Mouse (Mus musculus) lung, adult 2 months (tissue): ENCODE data around the gene Abl2. TPM values are rescaled to one million over a fixed set of nuclear protein-coding genes. Genes with fewer than 3 reads are reported as not detected.

Source experiments
- DNase-seq: peaks from one replicate; pipeline ENCODE4 v3.0.0; 2022
- H3K4me1 ChIP-seq: fragments of 200-500 bp; 2 replicates; pipeline ENCODE4 v1.6.1; 2011; ENCODE audit warnings: low read length; ENCODE audit not compliant: control insufficient read depth, insufficient read depth
- H3K4me3 ChIP-seq: fragments of 200-500 bp; replicated peaks from 2 replicates; pipeline ENCODE3; 2011; ENCODE audit warnings: low read depth, mild to moderate bottlenecking, control low read depth, low read length; ENCODE audit errors: extremely low read depth
- CTCF ChIP-seq: fragments of 200-500 bp; IDR thresholded peaks from 2 replicates; pipeline ENCODE4 v1.5.1; 2011; ENCODE audit warnings: mild to moderate bottlenecking, low read length, control low read depth; ENCODE audit not compliant: insufficient read depth
- POLR2A ChIP-seq: fragments of 200-500 bp; IDR thresholded peaks from 2 replicates; pipeline ENCODE4 v1.6.1; 2011; ENCODE audit warnings: low read depth, mild to moderate bottlenecking, control low read depth, low read length, borderline replicate concordance; ENCODE audit errors: extremely low read depth
- WGBS: fragments of 180-500 bp; shearing (Covaris S2); methylation state at CpG from one replicate; pipeline ENCODE4 v1.1.7; 2018; 5-methylcytosine and 5-hydroxymethylcytosine counted together
- polyA plus RNA-seq: library from polyadenylated mRNA; depleted of rRNA; stranded (reverse); fragments of >200 nt; gene quantifications from 2 replicates; pipeline ENCODE4 v1.2.3, GENCODE M21; 2012

The Abl2 gene
- polyA plus RNA-seq, 1 experiment: 9.8 TPM

GRCm38 (mm10) chr1:156624231-156624630, 65.6 kb downstream of the Abl2 start:
- no peak for DNase-seq
- TF ChIP-seq POLR2A (no peak), CTCF (no peak)
- Histone ChIP-seq H3K4me3 (no peak overlapping the region), H3K4me1 (peaks cover 3% of the 10 kb centered on the region)
- 17% methylated on average over 1 of the region's 1 CpGs for WGBS

GRCm38 (mm10) chr1:156626729-156627128, 68.1 kb downstream of the Abl2 start:
- no peak for DNase-seq
- WGBS: 86% methylated on average over 4 of the region's 4 CpGs
- no peaks in the 10 kb centered on the region; the same call in none of the 2 replicates for H3K4me1 ChIP-seq
- H3K4me3 ChIP-seq: no peak overlapping the region
- no peak for TF ChIP-seq CTCF
- TF ChIP-seq POLR2A: no peak

GRCm38 (mm10) chr1:156629984-156630383, 71.4 kb downstream of the Abl2 start:
- TF ChIP-seq POLR2A: no peak
- no peak for TF ChIP-seq CTCF

GRCm38 (mm10) chr1:156630965-156631364, 72.4 kb downstream of the Abl2 start:
- TF ChIP-seq POLR2A: no peak
- TF ChIP-seq CTCF: peak; percentile 31; the same call in 1 of the 2 replicates
- Histone ChIP-seq H3K4me1 (no peaks in the 10 kb centered on the region), H3K4me3 (no peak overlapping the region)
- no peak for DNase-seq

More at GRCm38 (mm10) chr1:156629984-156630383, 71.4 kb downstream of the Abl2 start:
- WGBS: 91% methylated on average over 8 of the region's 8 CpGs
- DNase-seq: no peak
- Histone ChIP-seq H3K4me1 (no peaks in the 10 kb centered on the region), H3K4me3 (no peak overlapping the region)

- TF ChIP-seq CTCF (no peak), POLR2A (no peak)
- DNase-seq: peak; percentile 31
- Histone ChIP-seq H3K4me1 (no peaks in the 10 kb centered on the region), H3K4me3 (no peak overlapping the region)
- WGBS: 70% methylated on average over 10 of the region's 10 CpGs
These were observed 74.5 kb downstream of the Abl2 start for GRCm38 (mm10) chr1:156633095-156633494.

GRCm38 (mm10) chr1:156635148-156635547, 76.6 kb downstream of the Abl2 start:
- TF ChIP-seq POLR2A (no peak), CTCF (no peak)
- WGBS: 86% methylated on average over 2 of the region's 2 CpGs
- DNase-seq: no peak
- Histone ChIP-seq H3K4me1 (no peaks in the 10 kb centered on the region), H3K4me3 (no peak overlapping the region)

- Histone ChIP-seq H3K4me1 (no peaks in the 10 kb centered on the region), H3K4me3 (no peak overlapping the region)
- no peak for TF ChIP-seq POLR2A
- TF ChIP-seq CTCF: no peak
- 87% methylated on average over 5 of the region's 5 CpGs for WGBS
- DNase-seq: no peak
These were observed 80.9 kb downstream of the Abl2 start for GRCm38 (mm10) chr1:156639455-156639854.

GRCm38 (mm10) chr1:156640577-156640976, 82.0 kb downstream of the Abl2 start:
- 59% methylated on average over 4 of the region's 4 CpGs for WGBS
- Histone ChIP-seq H3K4me1 (no peaks in the 10 kb centered on the region), H3K4me3 (no peak overlapping the region)
- TF ChIP-seq CTCF (peak; percentile 32; the same call in 1 of the 2 replicates), POLR2A (no peak)
- DNase-seq: no peak

GRCm38 (mm10) chr1:156641808-156642207, 83.2 kb downstream of the Abl2 start:
- WGBS: 74% methylated on average over 10 of the region's 10 CpGs
- H3K4me3 ChIP-seq: no peak overlapping the region
- no peak for DNase-seq
- no peaks in the 10 kb centered on the region for H3K4me1 ChIP-seq
- TF ChIP-seq POLR2A: no peak
- TF ChIP-seq CTCF: no peak

- H3K4me1 ChIP-seq: no peaks in the 10 kb centered on the region
- TF ChIP-seq CTCF (no peak), POLR2A (no peak)
- WGBS: 73% methylated on average over 12 of the region's 12 CpGs
- DNase-seq: no peak
- no peak overlapping the region for H3K4me3 ChIP-seq
These were observed 84.2 kb downstream of the Abl2 start for GRCm38 (mm10) chr1:156642813-156643212.

- TF ChIP-seq POLR2A: no peak
- no peak for TF ChIP-seq CTCF
- Histone ChIP-seq H3K4me3 (no peak overlapping the region), H3K4me1 (no peaks in the 10 kb centered on the region)
- 84% methylated on average over 10 of the region's 10 CpGs for WGBS
- DNase-seq: no peak
These were observed 85.5 kb downstream of the Abl2 start for GRCm38 (mm10) chr1:156644061-156644460.
